Mouse (Mus musculus): Measurements from ENCODE around the gene Rftn1. TPM values are rescaled to one million over a fixed set of nuclear protein-coding genes. Genes with fewer than 3 reads are reported as not detected.

Rftn1 gene
- polyA plus RNA-seq, 1 experiment = 18.6 TPM

GRCm38 (mm10) chr17:50183300-50183699 is 7.2 kb downstream of the Rftn1 start:
- no peak for DNase-seq
- 62% methylated on average over 4 of the region's 4 CpGs for WGBS
- Histone ChIP-seq H3K4me3 (ENCODE audit: insufficient read depth, low read depth, low read length) (no peak overlapping the region), H3K36me3 (ENCODE audit: control insufficient read depth, insufficient read depth, low read length) (no peaks in the 10 kb centered on the region), H3K27me3 (replicated peaks; ENCODE audit: control insufficient read depth, insufficient read depth, low read length) (no peaks in the 10 kb centered on the region), H3K27ac (ENCODE audit: insufficient read depth, low read depth, low read length) (no peak overlapping the region), H3K4me1 (ENCODE audit: control insufficient read depth, insufficient read depth, low read length) (no peaks in the 10 kb centered on the region; the same call in 1 of the 2 replicates)
- TF ChIP-seq POLR2A (IDR thresholded peaks at IDR 0.05; ENCODE audit: low read depth, low read length) (no peak), CTCF (conservative IDR thresholded peaks at IDR 0.05; ENCODE audit: insufficient read depth, insufficient read length, low read depth, low read length) (no peak)

GRCm38 (mm10) chr17:50182542-50182951 is 7.9 kb downstream of the Rftn1 start:
- Histone ChIP-seq H3K27ac (ENCODE audit: insufficient read depth, low read depth, low read length) (no peak overlapping the region), H3K27me3 (replicated peaks; ENCODE audit: control insufficient read depth, insufficient read depth, low read length) (no peaks in the 10 kb centered on the region), H3K4me3 (ENCODE audit: insufficient read depth, low read depth, low read length) (no peak overlapping the region), H3K36me3 (ENCODE audit: control insufficient read depth, insufficient read depth, low read length) (no peaks in the 10 kb centered on the region), H3K4me1 (ENCODE audit: control insufficient read depth, insufficient read depth, low read length) (no peaks in the 10 kb centered on the region; the same call in 1 of the 2 replicates)
- 68% methylated on average over 3 of the region's 3 CpGs for WGBS
- no peak for DNase-seq
- TF ChIP-seq POLR2A (IDR thresholded peaks at IDR 0.05; ENCODE audit: low read depth, low read length) (no peak), CTCF (conservative IDR thresholded peaks at IDR 0.05; ENCODE audit: insufficient read depth, insufficient read length, low read depth, low read length) (no peak)

DNA sequence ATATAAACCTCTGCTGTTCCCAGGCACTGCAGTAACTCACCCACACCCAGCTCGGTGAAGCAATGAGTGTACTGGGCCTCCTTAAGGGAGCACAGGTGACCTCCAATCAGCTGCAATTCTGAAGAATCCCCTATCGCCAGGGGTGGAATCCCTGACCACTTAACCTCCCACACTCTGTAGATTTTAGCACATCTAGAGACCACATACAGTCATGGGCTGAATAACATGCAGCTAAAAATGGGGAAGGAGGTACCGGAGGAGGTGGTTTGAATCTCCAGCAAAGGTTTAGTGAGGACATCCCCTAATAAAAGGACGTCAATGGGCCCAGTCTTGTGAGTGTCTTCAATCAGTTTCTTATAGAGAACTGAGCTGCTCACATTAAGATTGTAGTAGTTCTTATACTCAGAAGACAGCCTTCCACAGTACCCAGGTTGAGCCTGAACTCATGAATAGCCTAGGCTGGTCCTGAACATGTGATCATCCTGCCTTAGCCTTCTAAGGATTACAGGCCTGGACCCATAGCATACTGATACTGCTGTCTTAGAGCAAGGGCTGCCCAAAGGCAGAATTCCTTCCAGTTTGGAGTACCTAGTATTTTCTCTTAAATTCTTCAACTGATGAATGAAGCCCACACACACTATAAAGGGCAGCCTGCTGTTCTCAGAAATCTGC is 9.4 kb downstream of the Rftn1 start:
- DNase-seq = no peak
- no peaks in the 10 kb centered on the region; the same call in 1 of the 2 replicates for H3K4me1 ChIP-seq (ENCODE audit: control insufficient read depth, insufficient read depth, low read length)
- H3K27ac ChIP-seq (ENCODE audit: insufficient read depth, low read depth, low read length) = no peak overlapping the region
- H3K4me3 ChIP-seq (ENCODE audit: insufficient read depth, low read depth, low read length) = no peak overlapping the region
- no peaks in the 10 kb centered on the region for H3K36me3 ChIP-seq (ENCODE audit: control insufficient read depth, insufficient read depth, low read length)
- TF ChIP-seq POLR2A (IDR thresholded peaks at IDR 0.05; ENCODE audit: low read depth, low read length) (no peak), CTCF (conservative IDR thresholded peaks at IDR 0.05; ENCODE audit: insufficient read depth, insufficient read length, low read depth, low read length) (no peak)
- no peaks in the 10 kb centered on the region for H3K27me3 ChIP-seq (replicated peaks; ENCODE audit: control insufficient read depth, insufficient read depth, low read length)
- 78% methylated on average over 4 of the region's 4 CpGs for WGBS

DNA sequence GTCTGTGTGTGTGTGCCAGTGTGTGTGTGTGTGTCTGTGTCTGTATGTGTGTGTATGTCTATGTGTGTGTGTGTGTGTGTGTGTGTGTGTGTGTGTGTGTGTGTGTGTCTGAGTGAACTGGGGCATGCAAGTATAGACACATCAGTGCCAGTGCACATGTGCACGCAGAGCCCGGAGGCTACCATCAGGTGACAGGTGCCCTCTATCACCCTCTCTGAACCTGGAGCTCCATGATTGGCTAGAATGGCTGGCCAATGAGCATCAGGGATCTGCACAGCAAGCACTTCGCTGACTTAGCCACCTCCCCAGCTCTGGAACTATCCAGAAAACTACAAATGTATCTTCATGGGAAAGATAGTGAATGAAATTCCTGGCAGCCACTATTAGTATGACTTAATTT is 16.7 kb downstream of the Rftn1 start:
- H3K36me3 ChIP-seq (ENCODE audit: control insufficient read depth, insufficient read depth, low read length) = no peaks in the 10 kb centered on the region
- no peak overlapping the region for H3K4me3 ChIP-seq (ENCODE audit: insufficient read depth, low read depth, low read length)

DNA sequence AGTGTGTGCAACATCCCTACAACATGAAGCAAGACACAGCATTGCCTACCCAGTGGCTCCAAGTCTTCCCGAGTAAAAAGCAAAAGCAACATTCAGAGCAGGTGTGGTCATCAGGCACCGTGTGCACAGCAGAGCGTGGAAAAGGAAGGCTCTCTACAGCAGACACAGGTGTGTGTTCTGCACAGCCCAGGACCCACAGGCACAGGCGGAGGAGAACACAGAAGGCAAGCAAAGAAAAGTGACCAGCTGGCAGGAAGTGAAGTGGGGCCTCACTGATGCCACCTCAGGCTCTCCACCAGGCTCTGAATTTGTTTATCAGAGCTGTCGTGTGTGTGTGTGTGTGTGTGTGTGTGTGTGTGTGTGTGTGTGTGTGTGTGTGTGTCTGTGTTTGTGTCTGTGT is 17.1 kb downstream of the Rftn1 start:
- 87% methylated on average over 5 of the region's 5 CpGs for WGBS
- Histone ChIP-seq H3K27ac (ENCODE audit: insufficient read depth, low read depth, low read length) (no peak overlapping the region), H3K4me3 (ENCODE audit: insufficient read depth, low read depth, low read length) (no peak overlapping the region), H3K4me1 (ENCODE audit: control insufficient read depth, insufficient read depth, low read length) (0 out of 2 replicates have a peak, but pooled peaks cover 3% of the 10 kb centered on the region), H3K27me3 (replicated peaks; ENCODE audit: control insufficient read depth, insufficient read depth, low read length) (no peaks in the 10 kb centered on the region), H3K36me3 (ENCODE audit: control insufficient read depth, insufficient read depth, low read length) (no peaks in the 10 kb centered on the region)
- TF ChIP-seq POLR2A (IDR thresholded peaks at IDR 0.05; ENCODE audit: low read depth, low read length) (no peak), CTCF (conservative IDR thresholded peaks at IDR 0.05; ENCODE audit: insufficient read depth, insufficient read length, low read depth, low read length) (no peak)
- no peak for DNase-seq

More for the DNA sequence above, 16.7 kb downstream of the Rftn1 start:
- DNase-seq = no peak
- TF ChIP-seq POLR2A (IDR thresholded peaks at IDR 0.05; ENCODE audit: low read depth, low read length) (no peak), CTCF (conservative IDR thresholded peaks at IDR 0.05; ENCODE audit: insufficient read depth, insufficient read length, low read depth, low read length) (no peak)
- 83% methylated on average over 3 of the region's 3 CpGs for WGBS
- Histone ChIP-seq H3K27me3 (replicated peaks; ENCODE audit: control insufficient read depth, insufficient read depth, low read length) (no peaks in the 10 kb centered on the region), H3K27ac (ENCODE audit: insufficient read depth, low read depth, low read length) (no peak overlapping the region), H3K4me1 (ENCODE audit: control insufficient read depth, insufficient read depth, low read length) (0 out of 2 replicates have a peak, but pooled peaks cover 3% of the 10 kb centered on the region)

- no peak for DNase-seq
- no peak overlapping the region for H3K27ac ChIP-seq (ENCODE audit: insufficient read depth, low read depth, low read length)
- H3K4me3 ChIP-seq (ENCODE audit: insufficient read depth, low read depth, low read length) = no peak overlapping the region
- H3K27me3 ChIP-seq (replicated peaks; ENCODE audit: control insufficient read depth, insufficient read depth, low read length) = no peaks in the 10 kb centered on the region
- H3K36me3 ChIP-seq (ENCODE audit: control insufficient read depth, insufficient read depth, low read length) = no peaks in the 10 kb centered on the region
- 0 out of 2 replicates have a peak, but pooled peaks cover 3% of the 10 kb centered on the region for H3K4me1 ChIP-seq (ENCODE audit: control insufficient read depth, insufficient read depth, low read length)
- 95% methylated on average over 6 of the region's 6 CpGs for WGBS
- TF ChIP-seq CTCF (conservative IDR thresholded peaks at IDR 0.05; ENCODE audit: insufficient read depth, insufficient read length, low read depth, low read length) (no peak), POLR2A (IDR thresholded peaks at IDR 0.05; ENCODE audit: low read depth, low read length) (no peak)
These were observed 17.7 kb downstream of the Rftn1 start for GRCm38 (mm10) chr17:50172795-50173194.

DNA sequence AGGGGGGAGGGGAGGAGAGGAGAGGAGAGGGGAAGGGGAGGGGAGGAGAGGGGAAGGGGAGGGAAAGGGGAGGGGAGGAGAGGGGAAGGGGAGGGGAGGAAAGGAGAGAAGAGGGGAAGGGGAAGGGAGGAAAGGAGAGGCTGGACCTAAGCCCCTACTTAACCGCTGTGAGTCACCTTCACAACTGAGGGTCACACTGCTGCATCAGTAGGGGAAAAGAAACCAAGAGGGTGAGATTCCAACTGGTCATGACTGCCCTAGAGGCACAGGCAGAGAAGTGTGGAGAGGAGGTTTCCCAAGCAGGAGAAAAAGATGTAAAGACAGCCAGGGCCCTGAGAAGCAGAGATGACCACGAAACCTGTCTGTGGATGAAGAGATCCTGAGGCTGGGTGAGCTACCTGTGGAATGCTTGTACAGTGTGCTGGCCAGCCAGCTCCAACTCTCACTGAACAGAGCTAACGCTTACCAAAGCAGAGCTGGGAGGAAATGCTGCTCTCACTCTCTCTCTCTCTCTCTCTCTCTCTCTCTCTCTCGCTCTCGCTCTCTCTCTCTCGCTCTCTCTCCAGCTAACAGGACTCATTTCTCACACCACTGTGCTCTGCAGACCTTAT is 19.4 kb downstream of the Rftn1 start:
- Histone ChIP-seq H3K36me3 (ENCODE audit: control insufficient read depth, insufficient read depth, low read length) (no peaks in the 10 kb centered on the region), H3K4me1 (ENCODE audit: control insufficient read depth, insufficient read depth, low read length) (0 out of 2 replicates have a peak, but pooled peaks cover 3% of the 10 kb centered on the region), H3K27ac (ENCODE audit: insufficient read depth, low read depth, low read length) (no peak overlapping the region), H3K4me3 (ENCODE audit: insufficient read depth, low read depth, low read length) (no peak overlapping the region), H3K27me3 (replicated peaks; ENCODE audit: control insufficient read depth, insufficient read depth, low read length) (no peaks in the 10 kb centered on the region)
- no peak for DNase-seq
- WGBS = 66% methylated on average over 6 of the region's 6 CpGs
- no peak for TF ChIP-seq POLR2A (IDR thresholded peaks at IDR 0.05; ENCODE audit: low read depth, low read length)
- no peak for TF ChIP-seq CTCF (conservative IDR thresholded peaks at IDR 0.05; ENCODE audit: insufficient read depth, insufficient read length, low read depth, low read length)
